Mouse (Mus musculus): ENCODE results near the gene H2afy2. TPM values are rescaled to one million over a fixed set of nuclear protein-coding genes. Genes with fewer than 3 reads are reported as not detected.

H2afy2 gene
- total and polyA plus RNA-seq, 3 experiments, result 0.25 TPM; not detected in 2

- Histone ChIP-seq H3K36me3 (ENCODE audit: control insufficient read depth in 1 of 2, insufficient read depth in 2 of 2, low read length in 2 of 2) (no peaks in the 10 kb centered on the region), H3K79me2 (ENCODE audit: control insufficient read depth, insufficient read depth, low read length, poor library complexity) (no peaks in the 10 kb centered on the region), H3K4me3 (ENCODE audit: control insufficient read depth in 1 of 2, insufficient read depth in 1 of 2, low read depth in 2 of 2, low read length in 2 of 2) (no peak overlapping the region), H3K27ac (ENCODE audit: control insufficient read depth, low read depth, low read length) (no peak overlapping the region), H3K4me1 (ENCODE audit: control insufficient read depth in 1 of 2, insufficient read depth in 2 of 2, low read length in 2 of 2) (no peaks in the 10 kb centered on the region), H3K9ac (ENCODE audit: control insufficient read depth, low read depth, low read length, poor library complexity, severe bottlenecking) (no peak overlapping the region), H3K27me3 (ENCODE audit: control insufficient read depth in 1 of 2, insufficient read depth in 2 of 2, low read length in 2 of 2) (no peaks in the 10 kb centered on the region; a peak in 1 of 4 replicates), H3K9me3 (replicated peaks; ENCODE audit: insufficient read depth, low read length) (no peaks in the 10 kb centered on the region)
- TF ChIP-seq MYB (IDR thresholded peaks at IDR 0.05; ENCODE audit: low read depth, low read length) (no peak), JUND (IDR thresholded peaks at IDR 0.05; ENCODE audit: low read depth, low read length) (no peak), SMC3 (IDR thresholded peaks at IDR 0.05; ENCODE audit: low read depth, low read length) (no peak), GATA1 (IDR thresholded peaks at IDR 0.05; ENCODE audit: low read depth, low read length) (no peak), RAD21 (IDR thresholded peaks at IDR 0.05; ENCODE audit: low read depth, low read length) (no peak), E2F4 (IDR thresholded peaks at IDR 0.05; ENCODE audit: borderline replicate concordance, low read depth, low read length) (no peak), CTCF (IDR thresholded peaks at IDR 0.05 in 2 of 3, conservative IDR thresholded peaks at IDR 0.05 in 1 of 3; ENCODE audit: control insufficient read depth in 1 of 3, insufficient read depth in 1 of 3, low read depth in 2 of 3, low read length in 3 of 3, poor library complexity in 1 of 3, severe bottlenecking in 1 of 3) (no peak), POLR2AphosphoS5 (IDR thresholded peaks at IDR 0.05; ENCODE audit: borderline replicate concordance, low read depth, low read length) (no peak), TBP (IDR thresholded peaks at IDR 0.05; ENCODE audit: low read depth, low read length) (no peak), POLR2A (IDR thresholded peaks at IDR 0.05; ENCODE audit: control insufficient read depth in 1 of 2, insufficient read depth in 1 of 2, low read depth in 1 of 2, low read length in 2 of 2, poor library complexity in 1 of 2) (no peak), SIN3A (IDR thresholded peaks at IDR 0.05; ENCODE audit: low read length) (no peak)
- DNase-seq (ENCODE audit: low read depth, low spot score), result no peak
Measured at GRCm38 (mm10) chr10:61825979-61826752, 42.2 kb upstream of the H2afy2 start.

GRCm38 (mm10) chr10:61825536-61825935, 41.6 kb upstream of the H2afy2 start:
- Histone ChIP-seq H3K9ac (ENCODE audit: control insufficient read depth, low read depth, low read length, poor library complexity, severe bottlenecking) (no peak overlapping the region), H3K79me2 (ENCODE audit: control insufficient read depth, insufficient read depth, low read length, poor library complexity) (no peaks in the 10 kb centered on the region), H3K4me1 (ENCODE audit: control insufficient read depth in 1 of 2, insufficient read depth in 2 of 2, low read length in 2 of 2) (no peaks in the 10 kb centered on the region), H3K4me3 (ENCODE audit: control insufficient read depth in 1 of 2, insufficient read depth in 1 of 2, low read depth in 2 of 2, low read length in 2 of 2) (no peak overlapping the region), H3K27ac (ENCODE audit: control insufficient read depth, low read depth, low read length) (no peak overlapping the region), H3K27me3 (ENCODE audit: control insufficient read depth in 1 of 2, insufficient read depth in 2 of 2, low read length in 2 of 2) (no peaks in the 10 kb centered on the region; a peak in 1 of 4 replicates), H3K36me3 (ENCODE audit: control insufficient read depth in 1 of 2, insufficient read depth in 2 of 2, low read length in 2 of 2) (no peaks in the 10 kb centered on the region), H3K9me3 (replicated peaks; ENCODE audit: insufficient read depth, low read length) (no peaks in the 10 kb centered on the region)
- DNase-seq (ENCODE audit: low read depth, low spot score), result no peak
- TF ChIP-seq NELFE (IDR thresholded peaks at IDR 0.05; ENCODE audit: low read depth, low read length) (no peak), USF2 (IDR thresholded peaks at IDR 0.05; ENCODE audit: borderline replicate concordance in 1 of 2, insufficient read depth in 1 of 2, low read depth in 1 of 2, low read length in 2 of 2) (no peak), SMC3 (IDR thresholded peaks at IDR 0.05; ENCODE audit: low read depth, low read length) (no peak), MAX (IDR thresholded peaks at IDR 0.05; ENCODE audit: low read length) (no peak), HCFC1 (IDR thresholded peaks at IDR 0.05; ENCODE audit: low read depth, low read length) (no peak), MAZ (IDR thresholded peaks at IDR 0.05; ENCODE audit: low read depth, low read length) (no peak), NRF1 (IDR thresholded peaks at IDR 0.05; ENCODE audit: insufficient read depth, low read depth, low read length, poor library complexity, severe bottlenecking) (no peak), BHLHE40 (IDR thresholded peaks at IDR 0.05; ENCODE audit: borderline replicate concordance, low read depth, low read length) (no peak), E2F4 (IDR thresholded peaks at IDR 0.05; ENCODE audit: borderline replicate concordance, low read depth, low read length) (no peak), CTCF (IDR thresholded peaks at IDR 0.05 in 2 of 3, conservative IDR thresholded peaks at IDR 0.05 in 1 of 3; ENCODE audit: control insufficient read depth in 1 of 3, insufficient read depth in 1 of 3, low read depth in 2 of 3, low read length in 3 of 3, poor library complexity in 1 of 3, severe bottlenecking in 1 of 3) (no peak), USF1 (IDR thresholded peaks at IDR 0.05; ENCODE audit: low read depth, low read length) (no peak), POLR2AphosphoS2 (IDR thresholded peaks at IDR 0.05; ENCODE audit: low read length) (no peak), MEF2A (IDR thresholded peaks at IDR 0.05; ENCODE audit: extremely low read depth, insufficient replicate concordance, low read depth, low read length, poor library complexity, severe bottlenecking) (no peak), MXI1 (IDR thresholded peaks at IDR 0.05; ENCODE audit: low read depth, low read length) (no peak), CHD2 (IDR thresholded peaks at IDR 0.05; ENCODE audit: low read length) (no peak), SIN3A (IDR thresholded peaks at IDR 0.05; ENCODE audit: low read length) (no peak), KAT2A (conservative IDR thresholded peaks at IDR 0.05; ENCODE audit: low read depth, low read length) (no peak), ZNF384 (IDR thresholded peaks at IDR 0.05; ENCODE audit: low read depth, low read length) (no peak), JUND (IDR thresholded peaks at IDR 0.05; ENCODE audit: low read depth, low read length) (no peak), ETS1 (IDR thresholded peaks at IDR 0.05; ENCODE audit: low read depth, low read length) (no peak)
